Mouse (Mus musculus) erythroblast, embryonic 14.5 days (primary cell): Measurements from ENCODE around the gene Pop5.

ENCODE experiments used
- GATA1 ChIP-seq: IDR thresholded peaks from 2 replicates; pipeline ENCODE4 v1.6.1; 2012; ENCODE audit warnings: low read length, inconsistent platforms, mixed read lengths
- TAL1 ChIP-seq: IDR thresholded peaks from 3 replicates; pipeline ENCODE4 v1.6.1; 2012; ENCODE audit warnings: low read length, inconsistent platforms, mixed read lengths

GRCm38 (mm10) chr5:115217998-115218397 lies 17.6 kb upstream of the Pop5 start:
- TF ChIP-seq GATA1 = no peak
- TF ChIP-seq TAL1 = no peak
